Mouse (Mus musculus) C2C12 (cell line): ENCODE measurements at regions not wholly inside any gene's neighbourhood (a gene's known extent, or its start where the extent isn't known, plus 50 kb on each side); places are given as distances from the start of the nearest gene placed in this dataset.

ENCODE experiments used
- CEBPB ChIP-seq: IDR thresholded peaks from one replicate; pipeline ENCODE4 v1.6.1; 2011; ENCODE audit warnings: low read depth, mild to moderate bottlenecking, control low read depth, moderate library complexity
- CTCF ChIP-seq: IDR thresholded peaks from one replicate; pipeline ENCODE4 v1.5.1; 2011; ENCODE audit not compliant: control insufficient read depth, insufficient read depth, insufficient read length
- FOSL1 ChIP-seq: IDR thresholded peaks from one replicate; pipeline ENCODE4 v1.8.0; 2011; ENCODE audit warnings: mild to moderate bottlenecking, low read length; ENCODE audit not compliant: poor library complexity, insufficient read depth, severe bottlenecking
- MAX ChIP-seq: IDR thresholded peaks from one replicate; pipeline ENCODE4 v1.6.1; 2011; ENCODE audit warnings: mild to moderate bottlenecking, control low read depth
- MYOD1 ChIP-seq: IDR thresholded peaks from one replicate; pipeline ENCODE4 v1.6.1; 2011; ENCODE audit warnings: low read depth; ENCODE audit not compliant: control insufficient read depth, insufficient read length
- MYOG ChIP-seq: IDR thresholded peaks from one replicate; pipeline ENCODE4 v1.6.1; 2011; ENCODE audit not compliant: control insufficient read depth, insufficient read length; ENCODE audit errors: extremely low read depth
- USF1 ChIP-seq: IDR thresholded peaks from one replicate; pipeline ENCODE4 v1.6.1; 2011; ENCODE audit warnings: low read depth, mild to moderate bottlenecking, control low read depth, moderate library complexity

GRCm38 (mm10) chr9:61799535-61799934 lies 114.8 kb downstream of the Rplp1 start:
- TF ChIP-seq CTCF = no peak
- no peak for TF ChIP-seq FOSL1
- no peak for TF ChIP-seq MYOG
- TF ChIP-seq MAX = no peak
- TF ChIP-seq USF1 = no peak
- no peak for TF ChIP-seq MYOD1
- TF ChIP-seq CEBPB = no peak
